In the genomic region with DNA sequence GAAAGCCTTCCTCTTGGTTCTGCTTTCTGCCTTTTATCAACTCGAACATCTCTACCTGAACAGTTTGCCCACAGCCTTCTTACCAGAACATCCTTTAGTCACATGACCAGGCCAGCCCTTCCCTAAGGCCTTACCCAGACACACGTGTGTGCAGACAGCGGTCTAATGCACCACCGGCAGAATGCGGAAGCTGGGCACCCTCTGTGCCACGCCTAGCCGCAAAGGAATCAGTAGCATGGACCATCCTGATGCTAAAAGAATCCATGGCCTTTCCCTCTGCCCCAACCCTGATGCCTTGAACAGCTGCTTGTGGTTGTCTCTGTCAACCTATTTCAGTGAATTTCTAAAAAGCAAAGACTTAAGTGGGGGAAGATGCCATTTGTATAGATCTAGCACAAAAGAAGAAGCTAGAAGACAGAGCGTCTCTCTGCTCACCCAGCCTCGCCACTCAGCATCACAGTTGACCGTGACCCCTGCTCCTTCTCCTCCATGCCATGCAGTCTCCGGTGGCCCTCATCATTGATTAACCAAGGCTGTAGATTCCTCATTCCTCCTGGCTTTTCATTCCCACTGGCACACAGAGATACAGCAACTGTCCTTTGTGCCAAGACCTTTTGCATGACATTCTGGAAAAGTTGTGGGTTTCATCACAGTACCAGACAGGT, we compare ENCODE assay signal across 21 mouse cellular contexts.
A peak's percentile ranks its signal among the peaks of the same experiment; 100 is the strongest.
DNase-seq lines count a peak whose midpoint lies in the region; ATAC-seq and TF ChIP-seq lines count a peak whose summit lies in the region.
"Had no signal": no experiment of that assay in that cellular context is flagged by ENCODE, and none has a peak within 500 bp of the region (broad histone marks: within the 10 kb centered on the region; RNA-seq: fewer than 3 reads in every experiment).

No protein-coding gene starts in this region.

- DNase-seq in kidney, adult 9 months = peak; percentile 52
- DNase-seq in kidney, postnatal 25 days = peak; percentile 66 to 77
- DNase-seq in ovary, postnatal 36 days (ENCODE audit: low spot score) = no peak
- DNase-seq in layer of hippocampus, postnatal 25 days (ENCODE audit: extremely low spot score in 1 of 2, low spot score in 1 of 2) = no peak
- DNase-seq in right cerebral cortex, postnatal 10 days (ENCODE audit: low spot score in 2 of 2) = no peak
- DNase-seq in adipocyte (ENCODE audit: low spot score) = no peak
- DNase-seq: adrenal gland, adult 2 months; cerebellum, adult 9-11 months; embryo, embryonic 11 days; heart, postnatal 14 days; left cerebral cortex, postnatal 4 days; liver had no signal

- no peak overlapping the region for H3K4me3 ChIP-seq in myocyte
- H3K4me3 ChIP-seq: forebrain, embryonic 15.5 days; hindbrain, embryonic 13.5 days; layer of hippocampus, adult 2 months; megakaryocyte, embryonic 14.5 days; midbrain, embryonic 15.5 days had no signal

- H3K36me3 ChIP-seq in myocyte (ENCODE audit: control insufficient read depth, insufficient read depth) = peaks cover 32% of the 10 kb centered on the region

- H3K27me3 ChIP-seq in myocyte (ENCODE audit: control insufficient read depth, insufficient read depth, insufficient read length) = no peaks in the 10 kb centered on the region
- H3K27me3 ChIP-seq: forebrain, embryonic 15.5 days; hindbrain, embryonic 13.5 days; midbrain, embryonic 15.5 days had no signal

- peak; percentile 77 to 93 for ATAC-seq in hematopoietic stem cell, adult 5-6 weeks (replicated peaks in 1 of 2; ENCODE audit: insufficient read depth in 1 of 2, low FRiP score in 2 of 2, low TSS enrichment in 1 of 2, low read depth in 1 of 2, poor library complexity in 2 of 2, severe bottlenecking in 2 of 2)
- ATAC-seq: forebrain, embryonic 15.5 days; lung, postnatal 0 days; midbrain, embryonic 15.5 days had no signal

- peak; percentile 13 for TF ChIP-seq POLR2A in myocyte (IDR thresholded peaks at IDR 0.05; ENCODE audit: insufficient read length, low read depth)

- H3K79me2 ChIP-seq in myocyte (ENCODE audit: control insufficient read depth, insufficient read depth) = no peaks in the 10 kb centered on the region

- no peak overlapping the region for H3ac ChIP-seq in myocyte (ENCODE audit: control insufficient read depth, insufficient read length)

- peak overlapping the region; percentile 2 for H3K4me2 ChIP-seq in myocyte (ENCODE audit: low read depth)
- H3K4me2 ChIP-seq: forebrain, embryonic 15.5 days; heart, embryonic 11.5 days; hindbrain, embryonic 13.5 days; midbrain, embryonic 15.5 days had no signal

TF ChIP-seq in myocyte, 11 proteins besides CTCF, POLR2A, EP300 and RAD21:
- no peak for TF ChIP-seq E2F4 (IDR thresholded peaks at IDR 0.05; ENCODE audit: insufficient read depth)
- TF ChIP-seq MYOD1 (IDR thresholded peaks at IDR 0.05; ENCODE audit: control insufficient read depth in 1 of 3, insufficient read length in 2 of 3, low read depth in 2 of 3) = peak; percentile 29 to 81 (median 76)
- no peak for TF ChIP-seq TCF3 (IDR thresholded peaks at IDR 0.05; ENCODE audit: insufficient read length, low read depth)
- TF ChIP-seq MYOG (IDR thresholded peaks at IDR 0.05; ENCODE audit: control insufficient read depth in 1 of 3, insufficient read depth in 1 of 3, insufficient read length in 2 of 3, low read depth in 2 of 3) = peak; percentile 37 to 83 (median 72)
- peak; percentile 15 for TF ChIP-seq USF1 (IDR thresholded peaks at IDR 0.05; ENCODE audit: low read depth)

Comparison
In these comparisons a context has a peak if more than half of its experiments do, and no peak if none do; other contexts are left out.
1. DNase-seq: peak in kidney, adult 9 months (single experiment) and kidney, postnatal 25 days (2 of 2); none in ovary, postnatal 36 days (single experiment), layer of hippocampus, postnatal 25 days (0 of 2), right cerebral cortex, postnatal 10 days (0 of 2) and adipocyte (single experiment).